Mouse (Mus musculus): ENCODE data around the gene Pxylp1.

GRCm38 (mm10) chr9:96870104-96870503 is 22.4 kb downstream of the Pxylp1 start:
- TF ChIP-seq ZNF384 (IDR thresholded peaks at IDR 0.05; ENCODE audit: low read depth, low read length) (no peak), ZC3H11A (IDR thresholded peaks at IDR 0.05; ENCODE audit: borderline replicate concordance, low read depth, low read length) (no peak), MAFK (IDR thresholded peaks at IDR 0.05; ENCODE audit: insufficient read depth, low read depth, low read length) (no peak)

All from ES-E14 (cell line).